7 mouse cellular contexts compared by ENCODE assay signal in genomic region chr13:73831486-73831885, GRCm38 (mm10). TPM values are rescaled to one million over a fixed set of nuclear protein-coding genes. Genes with fewer than 3 reads are reported as not detected.
A peak's percentile ranks its signal among the peaks of the same experiment; 100 is the strongest.
DNase-seq lines count a peak whose midpoint lies in the region; ATAC-seq and TF ChIP-seq lines count a peak whose summit lies in the region.

No protein-coding gene starts in this region.

- H3K79me2 ChIP-seq in MEL (ENCODE audit: control insufficient read depth, insufficient read depth, low read length, poor library complexity) = no peaks in the 10 kb centered on the region

- TF ChIP-seq POLR2A in MEL (IDR thresholded peaks at IDR 0.05; ENCODE audit: control insufficient read depth in 1 of 2, insufficient read depth in 1 of 2, low read depth in 1 of 2, low read length in 2 of 2, poor library complexity in 1 of 2) = no peak

- H3K36me3 ChIP-seq in MEL (ENCODE audit: control insufficient read depth in 1 of 2, insufficient read depth in 2 of 2, low read length in 2 of 2) = no peaks in the 10 kb centered on the region

- TF ChIP-seq EP300 in MEL (IDR thresholded peaks at IDR 0.05; ENCODE audit: low read depth in 1 of 2, low read length in 2 of 2) = no peak

- no peaks in the 10 kb centered on the region for H3K9me3 ChIP-seq in MEL (replicated peaks; ENCODE audit: insufficient read depth, low read length)

- no peak overlapping the region for H3K27ac ChIP-seq in MEL (ENCODE audit: control insufficient read depth, low read depth, low read length)

- H3K9ac ChIP-seq in MEL (ENCODE audit: control insufficient read depth, low read depth, low read length, poor library complexity, severe bottlenecking) = no peak overlapping the region

- peak; percentile 51 for ATAC-seq in CD4-positive, CD25-positive, alpha-beta regulatory T cell, adult 4 months

- H3K27me3 ChIP-seq in MEL (ENCODE audit: control insufficient read depth in 1 of 2, insufficient read depth in 2 of 2, low read length in 2 of 2) = peaks cover 14 to 16% of the 10 kb centered on the region in 2 experiments

- TF ChIP-seq RAD21 in MEL (IDR thresholded peaks at IDR 0.05; ENCODE audit: low read depth, low read length) = peak; percentile 59

- TF ChIP-seq CTCF in MEL (IDR thresholded peaks at IDR 0.05 in 2 of 3, conservative IDR thresholded peaks at IDR 0.05 in 1 of 3; ENCODE audit: control insufficient read depth in 1 of 3, insufficient read depth in 1 of 3, low read depth in 2 of 3, low read length in 3 of 3, poor library complexity in 1 of 3, severe bottlenecking in 1 of 3) = peak; percentile 77 to 96 (median 81)

- no peak overlapping the region for H3K4me3 ChIP-seq in MEL (ENCODE audit: control insufficient read depth in 1 of 2, insufficient read depth in 1 of 2, low read depth in 2 of 2, low read length in 2 of 2)

- DNase-seq in MEL (ENCODE audit: low read depth, low spot score) = peak; percentile 61
- peak; percentile 72 to 78 for DNase-seq in cerebellum, postnatal 14 days
- peak; percentile 50 to 55 for DNase-seq in frontal cortex, postnatal 36 days (ENCODE audit: low spot score in 2 of 2)
- DNase-seq in large intestine, adult 2 months (ENCODE audit: low read depth, low spot score) = peak; percentile 36
- peak; percentile 49 for DNase-seq in lung, postnatal 25 days (ENCODE audit: low spot score)
- peak; percentile 36 to 56 for DNase-seq in right cerebral cortex, postnatal 10 days (ENCODE audit: low spot score in 2 of 2)

- WGBS in large intestine, adult 2 months = 0% methylated on average over 2 of the region's 2 CpGs

- H3K4me1 ChIP-seq in MEL (ENCODE audit: control insufficient read depth in 1 of 2, insufficient read depth in 2 of 2, low read length in 2 of 2) = no peaks in the 10 kb centered on the region

TF ChIP-seq in MEL, 35 proteins besides CTCF, POLR2A, EP300 and RAD21:
- TF ChIP-seq ZC3H11A (IDR thresholded peaks at IDR 0.05; ENCODE audit: low read depth, low read length) (peak; percentile 29), E2F4 (IDR thresholded peaks at IDR 0.05; ENCODE audit: borderline replicate concordance, low read depth, low read length) (no peak), MEF2A (IDR thresholded peaks at IDR 0.05; ENCODE audit: extremely low read depth, insufficient replicate concordance, low read depth, low read length, poor library complexity, severe bottlenecking) (no peak), TBP (IDR thresholded peaks at IDR 0.05; ENCODE audit: low read depth, low read length) (no peak), CHD1 (IDR thresholded peaks at IDR 0.05; ENCODE audit: low read depth, low read length) (no peak), SMC3 (IDR thresholded peaks at IDR 0.05; ENCODE audit: low read depth, low read length) (peak; percentile 79), HCFC1 (IDR thresholded peaks at IDR 0.05; ENCODE audit: low read depth, low read length) (no peak), KAT2A (conservative IDR thresholded peaks at IDR 0.05; ENCODE audit: low read depth, low read length) (no peak), POLR2AphosphoS2 (IDR thresholded peaks at IDR 0.05; ENCODE audit: low read length) (no peak)

RNA-seq across cellular contexts. Expression of gene Nkd2, which starts 15.9 kb away (rescaled TPM):
- polyA plus RNA-seq in CD4-positive, CD25-positive, alpha-beta regulatory T cell, adult 4 months (2017; shearing (Covaris generic)) = under 1 TPM; 0.14 to 0.38 TPM
- total RNA-seq in MEL (2012; rRNA removed) = not detected in 2 replicates
- not detected for polyA plus RNA-seq in MEL (2012; ENCODE audit: insufficient read depth in 1 of 2, insufficient read length in 2 of 2, low read depth in 1 of 2, low replicate concordance in 2 of 2, missing spikeins in 1 of 2)
- polyA plus RNA-seq in large intestine, adult 2 months (2012; rRNA removed) = 14.6 and 17.4 TPM in 2 replicates

Comparison
In these comparisons a context has a peak if more than half of its experiments do, and no peak if none do; other contexts are left out.
1. RNA of gene Nkd2, which starts 15.9 kb away (polyA plus RNA-seq): 14.6 to 17.4 TPM in large intestine, adult 2 months; 0.14 to 0.38 TPM in CD4-positive, CD25-positive, alpha-beta regulatory T cell, adult 4 months and not detected in MEL; every median in the first group is over 10 times any median in the second.
2. Peak in every context shown above with its lines, with median percentiles within 50 percentile points of each other: DNase-seq.